Mouse (Mus musculus) layer of hippocampus, postnatal 10 days (tissue): Measurements from ENCODE around the gene Ikbke. TPM values are rescaled to one million over a fixed set of nuclear protein-coding genes. Genes with fewer than 3 reads are reported as not detected.
A peak's percentile ranks its signal among the peaks of the same experiment; 100 is the strongest.
"Not testable (repeated sequence)": the region's sequence is repeated elsewhere in the genome, so short reads cannot be mapped to it uniquely, and the experiment has no call there.

Experiments
- DNase-seq, 2 experiments: peaks; one replicate each; pipeline ENCODE4 v3.0.0; 2021; ENCODE audit warnings: low spot score in 2 of 2
- long read RNA-seq: library from polyadenylated mRNA; stranded (forward); transcript quantifications from one replicate; pipeline ENCODE4 v2.0.0, GENCODE M21; 2023
- total RNA-seq, 2 experiments: library from RNA; stranded (reverse); gene quantifications; 2 replicates each; pipeline ENCODE4 v1.2.3; 2021

The Ikbke gene
- total RNA-seq: 1 to 10 TPM; 2.5 to 3.6 TPM
- long read RNA-seq, partial matches to known transcripts: 0 of 2 reads
- long read RNA-seq, other reads (novel, unspliced or antisense): 1 of 2 reads

GRCm38 (mm10) chr1:131279456-131279776, at the start of gene Ikbke:
Gene Ikbke, minus strand, starts transcription at chr1:131279606.
- DNase-seq: no peak

GRCm38 (mm10) chr1:131329093-131329492, 49.7 kb upstream of the Ikbke start:
- DNase-seq: not testable (repeated sequence)

- DNase-seq: no peak
Observed at GRCm38 (mm10) chr1:131327167-131327566, 47.8 kb upstream of the Ikbke start.

GRCm38 (mm10) chr1:131324816-131325463, 45.5 kb upstream of the Ikbke start:
- no peak for DNase-seq

GRCm38 (mm10) chr1:131319598-131320330, 40.4 kb upstream of the Ikbke start:
- DNase-seq: no peak

GRCm38 (mm10) chr1:131318397-131318796, 39.0 kb upstream of the Ikbke start:
- no peak for DNase-seq

GRCm38 (mm10) chr1:131317625-131318024, 38.2 kb upstream of the Ikbke start:
- no peak for DNase-seq

GRCm38 (mm10) chr1:131311284-131311683, 31.9 kb upstream of the Ikbke start:
- DNase-seq: no peak

- DNase-seq: no peak
Observed at GRCm38 (mm10) chr1:131310237-131310818, 30.9 kb upstream of the Ikbke start.

- no peak for DNase-seq
Observed at GRCm38 (mm10) chr1:131300750-131301149, 21.3 kb upstream of the Ikbke start.

- DNase-seq: peak; percentile 57 to 63
Observed at GRCm38 (mm10) chr1:131299788-131300187, 20.4 kb upstream of the Ikbke start.

- no peak for DNase-seq
Observed at GRCm38 (mm10) chr1:131299240-131299639, 19.8 kb upstream of the Ikbke start.

GRCm38 (mm10) chr1:131298171-131298570, 18.8 kb upstream of the Ikbke start:
- DNase-seq: no peak

GRCm38 (mm10) chr1:131296726-131297125, 17.3 kb upstream of the Ikbke start:
- no peak for DNase-seq

- no peak for DNase-seq
Observed at GRCm38 (mm10) chr1:131295200-131295599, 15.8 kb upstream of the Ikbke start.

GRCm38 (mm10) chr1:131293922-131294250, 14.5 kb upstream of the Ikbke start:
- peak in 1 of 2 experiments; percentile 11 for DNase-seq

- peak in 1 of 2 experiments; percentile 12 for DNase-seq
Observed at GRCm38 (mm10) chr1:131293221-131293921, 14.0 kb upstream of the Ikbke start.

GRCm38 (mm10) chr1:131290648-131291047, 11.2 kb upstream of the Ikbke start:
- DNase-seq: peak; percentile 54 to 71

- DNase-seq: no peak
Observed at GRCm38 (mm10) chr1:131288938-131289337, 9.5 kb upstream of the Ikbke start.

- DNase-seq: no peak
Observed at GRCm38 (mm10) chr1:131287267-131287666, 7.9 kb upstream of the Ikbke start.

- no peak for DNase-seq
Observed at GRCm38 (mm10) chr1:131286803-131287202, 7.4 kb upstream of the Ikbke start.

GRCm38 (mm10) chr1:131284616-131285015, 5.2 kb upstream of the Ikbke start:
- no peak for DNase-seq
